Mouse (Mus musculus): Measurements from ENCODE around the gene Iqsec1.

Gene Iqsec1

GRCm38 (mm10) chr6:90786589-90786988 is 201.9 kb downstream of the Iqsec1 start:
- no peak for DNase-seq (ENCODE audit: low spot score)

DNA sequence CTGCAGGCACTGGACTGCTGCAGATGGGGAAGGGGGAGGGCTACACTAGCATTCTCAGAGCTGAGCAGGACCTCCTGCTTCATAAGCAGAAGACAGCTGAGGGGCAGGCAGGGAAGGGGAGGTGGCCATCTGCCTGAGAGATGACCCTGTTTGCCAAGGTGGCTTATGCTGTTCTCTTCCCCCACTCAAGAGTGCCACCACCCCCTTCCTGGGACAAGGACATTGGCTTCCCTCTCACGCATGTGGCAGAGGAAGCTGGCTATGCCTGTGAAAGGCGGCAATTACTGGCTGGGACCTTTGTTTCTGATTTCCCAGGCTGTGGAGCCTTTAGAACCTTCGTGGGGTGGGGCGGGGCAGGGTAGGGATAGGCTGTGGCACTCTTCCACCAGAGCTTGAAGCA is 204.5 kb downstream of the Iqsec1 start:
- DNase-seq (ENCODE audit: low spot score), result no peak

DNA sequence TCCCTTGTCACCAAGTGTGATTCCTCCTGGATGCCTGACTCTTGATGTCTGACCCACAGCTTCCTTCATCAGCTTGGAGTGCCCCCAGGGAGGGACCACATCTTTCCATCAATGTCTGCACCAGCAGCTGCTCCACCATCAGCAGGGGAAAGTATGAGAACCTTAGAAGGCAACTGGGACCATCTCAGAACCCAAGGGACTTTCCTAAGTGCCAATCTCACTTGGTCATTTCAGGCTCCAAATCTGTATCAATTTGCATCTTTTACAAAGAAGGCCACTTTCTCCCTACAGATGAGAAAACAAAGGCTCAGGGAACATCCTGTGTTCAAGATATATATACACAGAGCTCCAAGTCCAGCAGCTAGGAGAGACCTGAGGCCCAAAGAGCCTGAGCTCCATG is 205.3 kb downstream of the Iqsec1 start:
- DNase-seq (ENCODE audit: low spot score), result no peak

GRCm38 (mm10) chr6:90781921-90782770 is 206.3 kb downstream of the Iqsec1 start:
- DNase-seq (ENCODE audit: low spot score), result peak; percentile 55

- no peak for DNase-seq (ENCODE audit: low spot score)
Observed at GRCm38 (mm10) chr6:90780532-90780931, 208.0 kb downstream of the Iqsec1 start.

DNA sequence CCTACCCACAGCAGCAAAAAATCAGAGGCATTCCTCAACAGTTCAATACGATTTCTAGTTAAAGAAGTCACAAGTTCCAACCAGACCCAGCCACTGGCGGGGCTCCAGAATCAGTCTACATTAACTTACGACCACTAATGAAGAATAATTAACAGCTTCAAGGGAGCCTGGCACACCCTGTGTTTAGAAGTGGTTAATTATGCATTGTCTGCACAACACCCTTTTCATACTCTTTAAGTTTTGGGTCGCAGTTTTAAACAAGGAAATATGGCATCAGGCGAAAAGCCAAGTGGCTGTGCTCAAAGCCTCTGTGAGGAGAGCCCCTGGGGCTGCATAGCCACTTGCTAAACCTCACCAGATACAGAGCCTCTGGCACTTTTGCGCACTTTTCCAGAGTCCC is 209.6 kb downstream of the Iqsec1 start:
- DNase-seq (ENCODE audit: low spot score), result no peak

- no peak for DNase-seq (ENCODE audit: low spot score)
Observed at GRCm38 (mm10) chr6:90777302-90777701, 211.2 kb downstream of the Iqsec1 start.

DNA sequence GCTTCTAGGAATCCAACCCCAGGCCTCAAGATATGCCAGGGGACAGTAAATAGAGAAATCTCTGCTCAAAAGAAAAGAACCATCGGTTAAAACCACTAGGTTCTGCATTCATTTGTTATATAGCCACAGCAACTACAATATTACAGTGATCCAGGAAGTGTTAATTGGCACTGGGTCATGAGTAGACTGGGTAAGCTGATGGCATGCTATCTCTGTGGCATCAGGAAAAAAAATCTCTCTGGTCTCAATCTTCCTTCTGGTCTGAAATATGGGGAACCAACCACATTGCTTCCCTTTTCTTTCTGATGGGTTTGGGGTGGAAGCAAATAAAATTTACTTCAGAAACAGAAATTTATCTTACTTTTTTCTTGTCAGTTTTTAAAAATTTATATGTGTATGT is 212.9 kb downstream of the Iqsec1 start:
- no peak for DNase-seq (ENCODE audit: low spot score)

GRCm38 (mm10) chr6:90773811-90774233 is 214.7 kb downstream of the Iqsec1 start:
- DNase-seq (ENCODE audit: low spot score), result no peak

DNA sequence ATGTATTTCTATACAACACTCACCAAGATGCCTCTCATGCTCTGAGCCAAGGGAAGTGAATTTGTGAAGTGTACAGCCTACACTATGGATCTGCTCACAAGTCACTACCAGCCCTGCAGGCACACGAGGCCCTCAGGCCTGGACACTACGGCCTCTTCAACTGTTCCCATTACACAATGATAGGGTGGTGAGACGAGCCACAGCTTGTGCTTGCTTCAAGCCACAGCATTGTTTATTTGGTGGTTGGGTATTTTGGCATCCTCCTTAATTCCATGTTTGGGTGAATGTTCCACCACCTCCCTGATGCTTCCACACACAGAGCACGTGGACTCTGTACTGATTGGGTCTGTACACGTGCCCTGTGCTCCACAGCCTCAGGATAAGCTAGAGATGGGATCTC is 216.4 kb downstream of the Iqsec1 start:
- no peak for DNase-seq (ENCODE audit: low spot score)

DNA sequence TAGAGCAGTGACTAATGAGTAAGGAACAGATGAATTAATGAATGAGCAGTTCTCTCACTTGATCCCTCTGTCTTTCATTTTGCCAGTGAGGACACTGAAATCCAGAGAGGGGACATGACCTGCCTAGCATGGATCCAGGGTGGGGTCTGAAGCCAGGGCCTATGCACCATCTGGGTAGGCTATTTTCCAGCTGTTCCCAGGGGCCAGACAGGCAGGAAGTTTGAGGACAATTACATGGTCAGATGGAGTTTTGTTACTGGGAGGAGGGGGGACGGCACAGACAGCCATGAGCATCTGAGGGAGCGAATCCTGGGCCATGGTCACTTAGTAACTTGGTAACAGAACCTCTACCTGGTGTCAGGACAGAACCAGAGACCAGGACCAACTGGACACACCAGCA is 220.0 kb downstream of the Iqsec1 start:
- DNase-seq (ENCODE audit: low spot score), result no peak

DNA sequence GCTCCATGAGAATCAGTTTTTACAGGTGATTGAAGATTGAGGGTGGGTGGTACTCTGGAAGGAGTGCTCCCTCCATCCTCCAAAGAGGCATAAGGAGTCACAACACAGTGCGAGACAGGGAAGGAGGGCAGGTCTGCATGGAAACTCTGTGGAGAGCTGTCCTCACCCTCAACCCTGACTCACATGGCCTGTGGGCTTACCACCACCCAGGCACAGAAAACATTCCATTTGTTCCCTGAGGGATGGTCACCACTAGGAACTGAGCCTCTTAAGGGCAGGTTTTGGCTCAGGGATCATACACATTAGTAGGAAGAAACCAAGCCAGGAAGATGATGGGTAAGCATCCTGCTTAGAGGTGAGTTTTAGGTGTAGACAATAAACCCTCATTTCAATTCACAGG is 220.6 kb downstream of the Iqsec1 start:
- no peak for DNase-seq (ENCODE audit: low spot score)

DNA sequence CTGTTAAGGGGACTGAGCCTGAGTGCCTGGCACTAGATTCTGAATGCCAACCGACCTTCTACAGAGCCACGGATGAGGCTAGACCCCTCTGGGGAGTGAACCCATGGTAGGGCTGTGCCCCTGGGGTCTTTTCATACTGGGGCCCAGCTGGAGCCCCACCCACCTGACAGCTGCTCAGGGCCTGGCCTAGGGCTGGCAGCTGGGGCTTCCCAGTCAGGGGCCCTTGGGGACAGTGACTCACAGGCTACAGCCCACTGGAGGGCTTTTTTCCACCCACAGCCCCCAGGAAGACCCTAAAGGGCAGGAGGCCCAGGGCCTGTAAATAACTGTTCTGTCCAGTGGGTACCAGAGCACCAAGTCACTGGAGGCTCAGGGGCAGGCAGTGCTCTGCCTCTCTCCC is 223.7 kb downstream of the Iqsec1 start:
- DNase-seq (ENCODE audit: low spot score), result no peak

DNA sequence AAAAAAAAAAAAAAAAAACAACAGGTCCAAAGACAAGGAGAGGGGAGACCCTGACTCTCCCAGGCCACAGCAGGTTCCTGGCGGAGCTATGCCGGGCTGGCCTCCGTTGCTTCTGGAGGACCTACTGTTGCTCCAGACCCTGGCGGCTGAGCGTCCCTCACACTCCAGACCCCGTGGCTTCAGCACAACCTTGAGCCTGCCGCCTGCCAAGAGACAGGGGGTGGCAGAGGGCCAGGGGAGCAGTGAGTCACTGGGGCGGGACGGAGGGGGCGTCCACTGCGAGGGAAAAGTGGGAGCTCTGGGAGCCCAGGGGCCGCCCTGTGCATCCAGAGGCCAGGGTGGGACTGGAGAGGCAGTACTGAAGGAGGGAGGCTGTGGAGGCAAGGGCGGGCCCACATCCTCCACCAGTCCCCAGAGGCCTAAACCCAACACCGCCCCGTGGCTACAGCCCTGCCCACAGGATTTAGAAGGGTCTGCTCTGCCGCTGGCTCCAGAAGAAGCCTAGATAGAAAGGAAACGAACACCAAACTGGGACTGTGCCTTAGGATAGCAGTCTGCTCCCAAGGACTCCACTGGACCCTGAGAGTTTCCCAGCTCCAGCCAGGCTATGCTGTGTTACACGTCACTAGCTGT is 224.4 kb downstream of the Iqsec1 start:
- no peak for DNase-seq (ENCODE audit: low spot score)

DNA sequence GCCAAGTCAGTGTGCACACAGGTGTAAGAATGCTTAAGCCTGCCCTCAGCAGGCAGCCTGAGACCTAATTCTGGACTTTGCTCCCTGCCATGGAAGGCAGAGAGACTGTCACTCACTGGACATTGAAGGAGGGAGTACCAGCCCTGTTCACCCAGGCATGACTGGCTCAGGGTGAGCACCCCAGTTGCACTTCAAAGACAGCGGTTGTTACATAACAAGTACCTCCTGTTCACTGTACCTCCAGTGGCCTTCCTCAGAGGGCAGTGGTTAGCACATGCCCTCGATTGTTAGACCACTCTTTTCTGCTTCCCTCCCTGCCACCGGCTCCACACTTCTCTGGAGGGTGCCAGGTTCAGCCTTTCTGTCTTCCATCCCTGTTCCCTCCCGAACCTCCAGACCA is 225.2 kb downstream of the Iqsec1 start:
- no peak for DNase-seq (ENCODE audit: low spot score)

DNA sequence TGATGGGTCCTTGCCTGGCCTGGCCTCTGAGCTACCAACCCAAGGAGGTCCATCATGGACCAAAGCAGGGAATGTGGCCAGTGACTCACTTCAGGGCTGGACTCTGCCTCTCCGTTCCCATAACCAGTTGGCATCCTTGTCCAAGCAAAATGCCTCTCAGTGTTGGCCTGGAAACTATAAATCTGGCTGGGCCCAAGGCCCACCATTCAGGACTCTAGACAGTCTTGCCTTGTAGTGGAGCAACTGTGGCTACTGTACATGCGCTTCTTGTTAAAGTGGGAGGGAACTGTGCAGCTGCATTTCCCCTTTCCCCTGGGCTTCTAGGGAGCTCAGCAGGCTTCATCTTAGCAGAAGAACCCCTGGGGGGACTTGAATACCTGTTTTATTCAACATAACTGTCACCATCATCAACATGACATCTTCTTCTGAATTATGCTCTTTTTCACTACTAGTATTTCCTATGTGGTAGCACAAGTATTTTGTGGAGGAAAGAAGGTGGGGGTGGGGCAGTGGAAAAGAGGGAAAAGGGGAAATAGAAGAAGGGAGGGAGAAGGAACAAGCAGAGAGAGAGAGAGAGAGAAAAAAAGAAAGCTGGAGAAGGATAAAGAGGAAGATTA is 226.3 kb downstream of the Iqsec1 start:
- DNase-seq (ENCODE audit: low spot score), result no peak

DNA sequence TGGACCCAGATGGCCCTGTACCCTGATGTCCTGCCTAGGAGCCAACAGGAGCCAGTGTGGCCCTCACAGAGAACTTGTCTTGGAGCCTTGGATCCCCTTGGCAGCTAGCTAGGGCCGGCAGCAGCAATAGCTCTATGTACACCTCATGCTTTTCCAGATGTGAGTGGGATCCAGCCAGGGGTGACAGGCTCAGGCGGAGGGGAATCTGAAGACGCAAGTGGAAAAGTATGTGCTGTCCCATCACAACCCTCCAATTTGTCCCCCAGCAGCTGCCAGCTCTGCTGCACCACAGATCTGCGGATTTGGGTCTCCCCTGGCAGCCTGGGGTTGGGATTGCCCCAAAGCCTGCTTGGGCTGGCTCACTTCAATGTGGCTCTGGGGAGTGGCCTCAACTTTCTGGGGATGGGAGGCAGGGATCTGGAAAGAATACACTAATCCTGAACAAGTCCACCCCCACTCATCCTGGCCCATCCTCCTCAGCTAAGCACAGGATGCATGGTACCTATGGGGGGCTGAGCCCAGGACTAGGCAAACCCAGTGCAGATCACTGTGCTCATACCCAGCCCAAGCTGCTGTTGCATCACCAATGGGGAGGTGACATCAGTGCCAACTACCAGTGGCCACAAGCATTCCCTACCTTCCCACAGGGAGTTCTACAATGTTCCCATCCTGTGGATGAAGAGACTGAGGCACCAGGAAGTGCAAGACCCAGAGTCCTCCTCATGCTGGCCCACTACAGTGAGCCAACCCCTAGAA is 227.0 kb downstream of the Iqsec1 start:
- DNase-seq (ENCODE audit: low spot score), result no peak

GRCm38 (mm10) chr6:90760886-90761285 is 227.6 kb downstream of the Iqsec1 start:
- DNase-seq (ENCODE audit: low spot score), result no peak

DNA sequence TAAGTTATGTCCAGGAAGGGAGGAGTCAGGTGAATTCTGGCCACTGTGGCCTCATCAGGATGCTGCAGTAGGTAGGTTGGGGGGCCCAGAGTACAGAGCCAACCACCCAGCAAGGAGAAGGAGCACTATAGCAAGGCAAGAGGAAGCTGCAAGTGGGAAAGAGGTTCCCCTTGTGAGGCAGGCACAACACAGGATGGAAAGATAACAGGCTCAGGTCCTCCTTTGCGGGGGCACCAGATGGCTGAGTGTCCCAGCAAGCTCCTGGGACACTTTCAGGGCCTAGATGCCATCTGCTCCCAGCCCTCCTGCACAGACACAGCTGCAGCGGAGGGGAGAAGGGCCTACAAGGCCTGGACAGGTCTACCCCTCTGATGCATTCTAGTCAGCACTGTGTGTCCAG is 228.7 kb downstream of the Iqsec1 start:
- DNase-seq (ENCODE audit: low spot score), result no peak

GRCm38 (mm10) chr6:90758155-90758554 is 230.3 kb downstream of the Iqsec1 start:
- no peak for DNase-seq (ENCODE audit: low spot score)

DNA sequence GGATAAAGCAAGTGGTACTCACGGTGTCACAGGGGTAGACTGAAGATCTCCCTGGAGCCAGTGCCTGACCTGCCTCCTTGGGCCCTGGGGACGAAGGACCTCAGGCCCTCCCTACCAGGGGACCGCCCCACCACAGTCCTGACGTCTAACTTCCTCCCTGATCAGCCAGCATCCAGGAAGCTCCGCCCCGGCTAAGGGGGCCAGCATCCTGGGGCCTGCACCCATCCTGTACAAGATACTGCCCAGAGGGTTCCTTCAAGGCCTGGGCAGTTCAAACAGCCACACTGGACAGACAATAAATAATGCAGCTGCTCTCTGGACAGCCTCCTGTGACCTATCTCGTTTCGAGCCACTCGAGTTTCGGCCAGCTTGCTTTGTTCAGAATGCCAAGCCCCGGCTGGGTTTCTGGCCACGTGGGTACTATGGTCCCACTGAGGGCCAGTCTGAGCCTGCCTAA is 231.0 kb downstream of the Iqsec1 start:
- peak; percentile 69 for DNase-seq (ENCODE audit: low spot score)

DNA sequence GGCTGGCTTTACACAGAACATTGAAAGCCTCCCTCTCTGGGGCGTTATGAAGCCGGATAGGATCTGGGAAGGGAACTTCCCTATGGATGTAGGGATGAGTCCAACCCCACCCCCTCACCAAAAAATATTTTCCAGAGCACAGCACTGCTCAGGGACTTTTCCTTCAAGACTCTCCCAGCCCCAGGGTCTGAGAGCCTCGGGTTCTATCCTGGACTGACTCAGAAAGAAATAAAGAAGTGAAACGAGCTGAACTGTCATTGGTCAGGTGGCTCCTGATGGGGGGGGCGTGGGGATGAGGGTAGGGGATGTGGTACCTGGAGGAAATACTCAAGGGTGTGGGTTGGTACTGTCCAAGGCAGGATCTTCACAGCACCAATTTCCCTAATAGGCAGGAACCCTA is 231.9 kb downstream of the Iqsec1 start:
- DNase-seq (ENCODE audit: low spot score), result no peak

DNA sequence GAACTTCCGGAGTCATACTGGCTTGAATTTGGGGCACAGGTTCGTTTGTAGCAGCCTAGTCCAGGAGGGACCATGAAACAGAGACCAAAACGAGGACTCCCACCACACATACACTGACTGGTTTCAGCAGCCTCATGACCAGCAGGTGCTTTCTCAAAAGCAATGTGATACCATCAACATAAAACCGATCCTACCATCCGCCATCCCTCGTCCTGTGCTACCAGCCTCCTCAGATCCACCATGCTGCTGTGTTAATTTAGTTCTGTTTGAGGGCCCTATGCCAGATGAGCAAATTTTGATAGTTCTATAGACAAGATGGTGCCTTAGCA is 232.9 kb downstream of the Iqsec1 start:
- DNase-seq (ENCODE audit: low spot score), result no peak

All from T-cell, adult 2 months (primary cell).